ENCODE assay signal across 8 mouse cellular contexts in genomic region chr8:84909162-84909767, GRCm38 (mm10). TPM values are rescaled to one million over a fixed set of nuclear protein-coding genes. Genes with fewer than 3 reads are reported as not detected.
A peak's percentile ranks its signal among the peaks of the same experiment; 100 is the strongest.
DNase-seq lines count a peak whose midpoint lies in the region; ATAC-seq and TF ChIP-seq lines count a peak whose summit lies in the region.

No protein-coding gene starts in this region.

- no peak for TF ChIP-seq CTCF in embryonic fibroblast, embryonic 13.5 days (IDR thresholded peaks at IDR 0.05; ENCODE audit: borderline replicate concordance, insufficient read depth, low read length)

- peaks cover 15% of the 10 kb centered on the region for H3K4me1 ChIP-seq in lung, embryonic 16.5 days (replicated peaks; ENCODE audit: control insufficient read depth, insufficient read depth, low read length)
- H3K4me1 ChIP-seq in embryonic fibroblast, embryonic 13.5 days (ENCODE audit: control insufficient read depth, insufficient read depth, low read length): no peaks in the 10 kb centered on the region
- H3K4me1 ChIP-seq in intestine, embryonic 16.5 days (ENCODE audit: control insufficient read depth, insufficient read depth, low read length): peaks cover 11% of the 10 kb centered on the region; the same call in 1 of the 2 replicates
- H3K4me1 ChIP-seq in neural tube, embryonic 14.5 days (ENCODE audit: control insufficient read depth, insufficient read depth, low read length): no peaks in the 10 kb centered on the region

- ATAC-seq in lung, embryonic 16.5 days (ENCODE audit: low read depth): no peak
- ATAC-seq in intestine, embryonic 16.5 days: no peak
- ATAC-seq in neural tube, embryonic 14.5 days (ENCODE audit: low read depth): peak; percentile 19
- ATAC-seq in monocyte, adult 5-6 weeks (replicated peaks; ENCODE audit: insufficient number of reproducible peaks, low FRiP score, low TSS enrichment, poor library complexity, severe bottlenecking): no peak

- no peak overlapping the region for H3K27ac ChIP-seq in lung, embryonic 16.5 days (ENCODE audit: low read length)
- H3K27ac ChIP-seq in embryonic fibroblast, embryonic 13.5 days (ENCODE audit: insufficient read depth, low read length): no peak overlapping the region
- no peak overlapping the region for H3K27ac ChIP-seq in intestine, embryonic 16.5 days (ENCODE audit: low read length)
- H3K27ac ChIP-seq in neural tube, embryonic 14.5 days (ENCODE audit: low read depth, low read length): no peak overlapping the region

- WGBS in lung, embryonic 16.5 days: 48% methylated on average over 20 of the region's 20 CpGs
- WGBS in intestine, embryonic 16.5 days: 51% methylated on average over 20 of the region's 20 CpGs
- WGBS in neural tube, embryonic 14.5 days: 50% methylated on average over 20 of the region's 20 CpGs

- H3K9ac ChIP-seq in lung, embryonic 16.5 days (ENCODE audit: low read length): peak overlapping the region; percentile 84
- peak overlapping the region; percentile 73 for H3K9ac ChIP-seq in intestine, embryonic 16.5 days (ENCODE audit: low read depth, low read length)
- H3K9ac ChIP-seq in neural tube, embryonic 14.5 days (replicated peaks; ENCODE audit: low read depth, low read length): no peak overlapping the region

- no peak for TF ChIP-seq POLR2A in embryonic fibroblast, embryonic 13.5 days (IDR thresholded peaks at IDR 0.05; ENCODE audit: low read depth, low read length)

- DNase-seq in lung, adult 18-20 months: no peak
- no peak for DNase-seq in right cerebral cortex, adult 2 months (ENCODE audit: low spot score in 2 of 2)
- no peak for DNase-seq in MN1 (ENCODE audit: low spot score)

- peaks cover 26% of the 10 kb centered on the region for H3K27me3 ChIP-seq in lung, embryonic 16.5 days (ENCODE audit: control insufficient read depth, insufficient read depth, low read depth, low read length)
- peaks cover 23% of the 10 kb centered on the region for H3K27me3 ChIP-seq in intestine, embryonic 16.5 days (replicated peaks; ENCODE audit: control insufficient read depth, insufficient read depth, low read length)
- peaks cover 15% of the 10 kb centered on the region for H3K27me3 ChIP-seq in neural tube, embryonic 14.5 days (ENCODE audit: control insufficient read depth, insufficient read depth, low read length)

- H3K36me3 ChIP-seq in lung, embryonic 16.5 days (ENCODE audit: control insufficient read depth, insufficient read depth, low read length): no peaks in the 10 kb centered on the region
- H3K36me3 ChIP-seq in intestine, embryonic 16.5 days (ENCODE audit: control insufficient read depth, insufficient read depth, low read length): no peaks in the 10 kb centered on the region
- peaks cover 34% of the 10 kb centered on the region for H3K36me3 ChIP-seq in neural tube, embryonic 14.5 days (ENCODE audit: control insufficient read depth, insufficient read depth, low read length)

- peak overlapping the region; percentile 93 for H3K4me2 ChIP-seq in lung, embryonic 16.5 days (ENCODE audit: low read depth, low read length)
- peak overlapping the region; percentile 93 for H3K4me2 ChIP-seq in intestine, embryonic 16.5 days (ENCODE audit: low read depth, low read length)
- H3K4me2 ChIP-seq in neural tube, embryonic 14.5 days (ENCODE audit: low read depth, low read length): peak overlapping the region; percentile 59

- H3K9me3 ChIP-seq in lung, embryonic 16.5 days (ENCODE audit: control insufficient read depth, low read length): 0 out of 2 replicates have a peak, but pooled peaks cover 3% of the 10 kb centered on the region
- peaks cover 4% of the 10 kb centered on the region; the same call in 1 of the 2 replicates for H3K9me3 ChIP-seq in intestine, embryonic 16.5 days (ENCODE audit: control insufficient read depth, low read length)
- no peaks in the 10 kb centered on the region for H3K9me3 ChIP-seq in neural tube, embryonic 14.5 days (ENCODE audit: control insufficient read depth, low read length)

- H3K4me3 ChIP-seq in lung, embryonic 16.5 days (ENCODE audit: low read length): peak overlapping the region; percentile 72
- peak overlapping the region; percentile 67 for H3K4me3 ChIP-seq in embryonic fibroblast, embryonic 13.5 days (ENCODE audit: insufficient read depth, low read length)
- H3K4me3 ChIP-seq in intestine, embryonic 16.5 days (ENCODE audit: low read length): peak overlapping the region; percentile 66
- peak overlapping the region; percentile 33 for H3K4me3 ChIP-seq in neural tube, embryonic 14.5 days (ENCODE audit: low read depth, low read length)

RNA-seq across cellular contexts. Expression of gene Dnase2a, which starts 0.9 kb away (rescaled TPM):
- 19.9 and 21.1 TPM in 2 replicates for polyA plus RNA-seq in lung, embryonic 16.5 days (2015; fragmentation: Nextera tagmentation; extraction: Ambion mirVana)
- polyA plus RNA-seq in embryonic fibroblast, embryonic 13.5 days (2011; ENCODE audit: insufficient read length, low read depth, missing spikeins): 17.2 and 19.7 TPM in 2 replicates
- polyA plus RNA-seq in intestine, embryonic 16.5 days (2015; fragmentation: Nextera tagmentation; extraction: Ambion mirVana): 7.3 and 10.2 TPM in 2 replicates
- polyA plus RNA-seq in neural tube, embryonic 14.5 days (2014; fragmentation: Nextera tagmentation; extraction: Ambion mirVana): 5.0 and 5.3 TPM in 2 replicates
- 24.4 to 37.4 TPM (median 29.6 TPM) in 3 replicates for total RNA-seq in monocyte, adult 5-6 weeks (2017)

RNA-seq across cellular contexts. Expression of gene Klf1, which starts 7.5 kb away (rescaled TPM):
- polyA plus RNA-seq in lung, embryonic 16.5 days (2015; fragmentation: Nextera tagmentation; extraction: Ambion mirVana): 1.5 and 4.9 TPM in 2 replicates
- not detected in 2 replicates for polyA plus RNA-seq in embryonic fibroblast, embryonic 13.5 days (2011; ENCODE audit: insufficient read length, low read depth, missing spikeins)
- polyA plus RNA-seq in intestine, embryonic 16.5 days (2015; fragmentation: Nextera tagmentation; extraction: Ambion mirVana): 4.9 and 10.3 TPM in 2 replicates
- polyA plus RNA-seq in neural tube, embryonic 14.5 days (2014; fragmentation: Nextera tagmentation; extraction: Ambion mirVana): 0.44 and 0.80 TPM in 2 replicates
- total RNA-seq in monocyte, adult 5-6 weeks (2017): not detected in 3 replicates

RNA-seq across cellular contexts. Expression of gene Gcdh, which starts 15.5 kb away (rescaled TPM):
- polyA plus RNA-seq in lung, embryonic 16.5 days (2015; fragmentation: Nextera tagmentation; extraction: Ambion mirVana): 36.7 and 37.3 TPM in 2 replicates
- 18.6 and 23.5 TPM in 2 replicates for polyA plus RNA-seq in embryonic fibroblast, embryonic 13.5 days (2011; ENCODE audit: insufficient read length, low read depth, missing spikeins)
- 53.3 and 53.8 TPM in 2 replicates for polyA plus RNA-seq in intestine, embryonic 16.5 days (2015; fragmentation: Nextera tagmentation; extraction: Ambion mirVana)
- polyA plus RNA-seq in neural tube, embryonic 14.5 days (2014; fragmentation: Nextera tagmentation; extraction: Ambion mirVana): 33.5 and 34.2 TPM in 2 replicates
- total RNA-seq in monocyte, adult 5-6 weeks (2017): 16.8 to 25.3 TPM (median 18.7 TPM) in 3 replicates

RNA-seq across cellular contexts. Expression of gene Mast1, which starts 27.9 kb away (rescaled TPM):
- polyA plus RNA-seq in lung, embryonic 16.5 days (2015; fragmentation: Nextera tagmentation; extraction: Ambion mirVana): 0.64 and 0.72 TPM in 2 replicates
- polyA plus RNA-seq in embryonic fibroblast, embryonic 13.5 days (2011; ENCODE audit: insufficient read length, low read depth, missing spikeins): not detected in 2 replicates
- 1.2 and 1.6 TPM in 2 replicates for polyA plus RNA-seq in intestine, embryonic 16.5 days (2015; fragmentation: Nextera tagmentation; extraction: Ambion mirVana)
- 75.6 and 79.8 TPM in 2 replicates for polyA plus RNA-seq in neural tube, embryonic 14.5 days (2014; fragmentation: Nextera tagmentation; extraction: Ambion mirVana)
- 0.11 TPM in 1 of 3 replicates, not detected in the others for total RNA-seq in monocyte, adult 5-6 weeks (2017)

RNA-seq across cellular contexts. Expression of gene Syce2, which starts 37.4 kb away (rescaled TPM):
- 58.7 and 59.6 TPM in 2 replicates for polyA plus RNA-seq in lung, embryonic 16.5 days (2015; fragmentation: Nextera tagmentation; extraction: Ambion mirVana)
- 8.7 and 18.9 TPM in 2 replicates for polyA plus RNA-seq in embryonic fibroblast, embryonic 13.5 days (2011; ENCODE audit: insufficient read length, low read depth, missing spikeins)
- polyA plus RNA-seq in intestine, embryonic 16.5 days (2015; fragmentation: Nextera tagmentation; extraction: Ambion mirVana): 39.5 and 45.4 TPM in 2 replicates
- 14.2 and 24.5 TPM in 2 replicates for polyA plus RNA-seq in neural tube, embryonic 14.5 days (2014; fragmentation: Nextera tagmentation; extraction: Ambion mirVana)
- total RNA-seq in monocyte, adult 5-6 weeks (2017): 2.9 to 13.7 TPM (median 7.4 TPM) in 3 replicates
